Comparison of ENCODE assay signal across 9 mouse cellular contexts in genomic region chr6:127614083-127614984, GRCm38 (mm10). TPM values are rescaled to one million over a fixed set of nuclear protein-coding genes. Genes with fewer than 3 reads are reported as not detected.
DNase-seq lines count a peak whose midpoint lies in the region; ATAC-seq and TF ChIP-seq lines count a peak whose summit lies in the region.
"Had no signal": no experiment of that assay in that cellular context is flagged by ENCODE, and none has a peak within 500 bp of the region (broad histone marks: within the 10 kb centered on the region; RNA-seq: fewer than 3 reads in every experiment).

No protein-coding gene starts in this region.

- no peak overlapping the region for H3K4me3 ChIP-seq in kidney, postnatal 0 days (replicated peaks; ENCODE audit: low read depth, low read length)
- H3K4me3 ChIP-seq in kidney, adult 2 months (ENCODE audit: insufficient read depth, low read depth, low read length): no peak overlapping the region
- H3K4me3 ChIP-seq in forebrain, postnatal 0 days (ENCODE audit: low read depth, low read length): no peak overlapping the region
- no peak overlapping the region for H3K4me3 ChIP-seq in limb, embryonic 14.5 days (replicated peaks; ENCODE audit: low read length)
- no peak overlapping the region for H3K4me3 ChIP-seq in neural tube, embryonic 14.5 days (ENCODE audit: low read depth, low read length)
- H3K4me3 ChIP-seq: liver, embryonic 15.5 days had no signal

- intact Hi-C loops in left cerebral cortex, postnatal 25 days (cut with DNase I): no loop called here

- TF ChIP-seq CTCF in kidney, postnatal 0 days (IDR thresholded peaks at IDR 0.05; ENCODE audit: low read depth): no peak
- no peak for TF ChIP-seq CTCF in kidney, adult 2 months (conservative IDR thresholded peaks at IDR 0.05; ENCODE audit: insufficient read depth, insufficient read length, low read depth, low read length)
- no peak for TF ChIP-seq CTCF in forebrain, postnatal 0 days (IDR thresholded peaks at IDR 0.05; ENCODE audit: low read depth)

- no peaks in the 10 kb centered on the region for H3K9me3 ChIP-seq in kidney, postnatal 0 days (replicated peaks; ENCODE audit: low read length)
- H3K9me3 ChIP-seq in forebrain, postnatal 0 days (ENCODE audit: low read length): no peaks in the 10 kb centered on the region
- H3K9me3 ChIP-seq in limb, embryonic 14.5 days (ENCODE audit: control insufficient read depth, low read length): no peaks in the 10 kb centered on the region
- no peaks in the 10 kb centered on the region for H3K9me3 ChIP-seq in neural tube, embryonic 14.5 days (ENCODE audit: control insufficient read depth, low read length)
- H3K9me3 ChIP-seq: liver, embryonic 15.5 days had no signal

- H3K27ac ChIP-seq in kidney, postnatal 0 days: no peak overlapping the region
- H3K27ac ChIP-seq in kidney, adult 2 months (ENCODE audit: insufficient read depth, low read depth, low read length): no peak overlapping the region
- H3K27ac ChIP-seq in forebrain, postnatal 0 days (ENCODE audit: low read depth, low read length): no peak overlapping the region
- no peak overlapping the region for H3K27ac ChIP-seq in limb, embryonic 14.5 days (replicated peaks; ENCODE audit: low read depth, low read length)
- no peak overlapping the region for H3K27ac ChIP-seq in neural tube, embryonic 14.5 days (ENCODE audit: low read depth, low read length)
- H3K27ac ChIP-seq: liver, embryonic 15.5 days had no signal

- no peak overlapping the region for H3K9ac ChIP-seq in kidney, postnatal 0 days (ENCODE audit: low read depth, low read length)
- no peak overlapping the region for H3K9ac ChIP-seq in forebrain, postnatal 0 days
- H3K9ac ChIP-seq in limb, embryonic 14.5 days (ENCODE audit: low read depth, low read length, severe bottlenecking): no peak overlapping the region
- H3K9ac ChIP-seq in neural tube, embryonic 14.5 days (replicated peaks; ENCODE audit: low read depth, low read length): no peak overlapping the region
- H3K9ac ChIP-seq: liver, embryonic 15.5 days had no signal

- H3K4me2 ChIP-seq in kidney, postnatal 0 days (ENCODE audit: low read length): no peak overlapping the region
- no peak overlapping the region for H3K4me2 ChIP-seq in forebrain, postnatal 0 days (ENCODE audit: low read depth)
- no peak overlapping the region for H3K4me2 ChIP-seq in limb, embryonic 14.5 days (replicated peaks; ENCODE audit: low read depth, low read length, severe bottlenecking)
- H3K4me2 ChIP-seq in neural tube, embryonic 14.5 days (ENCODE audit: low read depth, low read length): no peak overlapping the region; the same call in 1 of the 2 replicates
- H3K4me2 ChIP-seq: liver, embryonic 15.5 days had no signal

- H3K27me3 ChIP-seq in kidney, postnatal 0 days (ENCODE audit: insufficient read depth, low read length): no peaks in the 10 kb centered on the region
- no peaks in the 10 kb centered on the region for H3K27me3 ChIP-seq in kidney, adult 2 months (replicated peaks; ENCODE audit: control insufficient read depth, insufficient read depth, low read length)
- H3K27me3 ChIP-seq in forebrain, postnatal 0 days (ENCODE audit: insufficient read depth, low read length): no peaks in the 10 kb centered on the region
- H3K27me3 ChIP-seq in limb, embryonic 14.5 days (ENCODE audit: control insufficient read depth, insufficient read depth, low read length): no peaks in the 10 kb centered on the region
- no peaks in the 10 kb centered on the region for H3K27me3 ChIP-seq in neural tube, embryonic 14.5 days (ENCODE audit: control insufficient read depth, insufficient read depth, low read length)
- H3K27me3 ChIP-seq: liver, embryonic 15.5 days had no signal

- ATAC-seq in kidney, postnatal 0 days (replicated peaks; ENCODE audit: low FRiP score, low read depth): peak; percentile 38; the same call in 1 of the 2 replicates
- ATAC-seq in forebrain, postnatal 0 days: peak; percentile 50
- peak; percentile 58; the same call in 1 of the 2 replicates for ATAC-seq in limb, embryonic 14.5 days (ENCODE audit: low FRiP score, low read depth)
- ATAC-seq in neural tube, embryonic 14.5 days (ENCODE audit: low read depth): peak; percentile 76

- no peaks in the 10 kb centered on the region for H3K4me1 ChIP-seq in kidney, postnatal 0 days (replicated peaks; ENCODE audit: insufficient read depth, low read length)
- no peaks in the 10 kb centered on the region for H3K4me1 ChIP-seq in kidney, adult 2 months (ENCODE audit: control insufficient read depth, insufficient read depth, low read length)
- no peaks in the 10 kb centered on the region for H3K4me1 ChIP-seq in forebrain, postnatal 0 days (ENCODE audit: insufficient read depth)
- H3K4me1 ChIP-seq in limb, embryonic 14.5 days (ENCODE audit: control insufficient read depth, insufficient read depth, low read length): no peaks in the 10 kb centered on the region
- peaks cover 4% of the 10 kb centered on the region; the same call in 1 of the 2 replicates for H3K4me1 ChIP-seq in neural tube, embryonic 14.5 days (ENCODE audit: control insufficient read depth, insufficient read depth, low read length)
- H3K4me1 ChIP-seq: liver, embryonic 15.5 days had no signal

- 44% methylated on average over 13 of the region's 13 CpGs for WGBS in kidney, postnatal 0 days
- whole genome bisulfite sequencing in kidney, adult 2 months: 55% methylated on average over 13 of the region's 13 CpGs
- WGBS in forebrain, postnatal 0 days: 45% methylated on average over 13 of the region's 13 CpGs
- WGBS in limb, embryonic 14.5 days: 42% methylated on average over 13 of the region's 13 CpGs
- 33% methylated on average over 13 of the region's 13 CpGs for WGBS in neural tube, embryonic 14.5 days

- no peak for TF ChIP-seq POLR2A in kidney, adult 2 months (IDR thresholded peaks at IDR 0.05; ENCODE audit: low read depth, low read length)
- no peak for TF ChIP-seq POLR2A in limb, embryonic 14.5 days (IDR thresholded peaks at IDR 0.05; ENCODE audit: borderline replicate concordance, extremely low read depth, insufficient read depth, insufficient read length)

- H3K36me3 ChIP-seq in kidney, postnatal 0 days (ENCODE audit: insufficient read depth, low read length): no peaks in the 10 kb centered on the region
- no peaks in the 10 kb centered on the region for H3K36me3 ChIP-seq in kidney, adult 2 months (ENCODE audit: control insufficient read depth, insufficient read depth, low read length)
- H3K36me3 ChIP-seq in forebrain, postnatal 0 days (ENCODE audit: insufficient read depth): no peaks in the 10 kb centered on the region
- no peaks in the 10 kb centered on the region for H3K36me3 ChIP-seq in limb, embryonic 14.5 days (ENCODE audit: control insufficient read depth, insufficient read depth, low read length)
- H3K36me3 ChIP-seq in neural tube, embryonic 14.5 days (ENCODE audit: control insufficient read depth, insufficient read depth, low read length): no peaks in the 10 kb centered on the region
- H3K36me3 ChIP-seq: liver, embryonic 15.5 days had no signal

- peak; percentile 76 for DNase-seq in kidney, postnatal 0 days (ENCODE audit: low spot score)
- no peak for DNase-seq in kidney, adult 2 months
- peak; percentile 38 for DNase-seq in forebrain, postnatal 0 days
- DNase-seq in limb, embryonic 14.5 days (ENCODE audit: low spot score): peak; percentile 20
- DNase-seq in cerebellum, adult 9-10 months: no peak
- no peak for DNase-seq in frontal cortex, postnatal 25 days (ENCODE audit: low spot score in 2 of 2)
- no peak for DNase-seq in left cerebral cortex, postnatal 25 days (ENCODE audit: low spot score in 2 of 2)

RNA-seq across cellular contexts. Expression of gene Cracr2a, which starts 53.2 kb away (rescaled TPM):
- polyA plus RNA-seq in kidney, postnatal 0 days (2015; fragmentation: Nextera tagmentation; extraction: Ambion mirVana): 0.83 and 0.96 TPM in 2 replicates
- polyA plus RNA-seq in kidney, adult 2 months (2012; rRNA removed): 0.27 and 0.59 TPM in 2 replicates
- total RNA-seq in forebrain, postnatal 0 days (2014; rRNA removed): 0.46 and 0.57 TPM in 2 replicates
- 0.28 and 0.30 TPM in 2 replicates for polyA plus RNA-seq in forebrain, postnatal 0 days (2015; fragmentation: Nextera tagmentation; extraction: Ambion mirVana)
- 1.3 and 1.5 TPM in 2 replicates for polyA plus RNA-seq in limb, embryonic 14.5 days (2012; rRNA removed)
- polyA plus RNA-seq in limb, embryonic 14.5 days (2014; fragmentation: Nextera tagmentation; extraction: Ambion mirVana): 1.0 and 1.4 TPM in 2 replicates
- 0.57 and 1.4 TPM in 2 replicates for polyA plus RNA-seq in neural tube, embryonic 14.5 days (2014; fragmentation: Nextera tagmentation; extraction: Ambion mirVana)
- 1 to 10 TPM; 1.8 to 2.8 TPM for total RNA-seq in left cerebral cortex, postnatal 25 days (2021)

Comparison
In these comparisons a context has a peak if more than half of its experiments do, and no peak if none do; other contexts are left out.
1. DNase-seq: peak in kidney, postnatal 0 days (single experiment), forebrain, postnatal 0 days (single experiment) and limb, embryonic 14.5 days (single experiment); none in kidney, adult 2 months (single experiment), cerebellum, adult 9-10 months (single experiment), frontal cortex, postnatal 25 days (0 of 2) and left cerebral cortex, postnatal 25 days (0 of 2).
2. Peak in every context shown above with its lines, with median percentiles within 50 percentile points of each other: ATAC-seq.